Mouse (Mus musculus): ENCODE measurements around the gene Hacl1. TPM values are rescaled to one million over a fixed set of nuclear protein-coding genes. Genes with fewer than 3 reads are reported as not detected.

The Hacl1 gene
- total RNA-seq, 2 experiments from 2014 or later = 4.9 to 6.0 TPM

- DNase-seq = no peak
- intact Hi-C loops (cut with DNase I) = no loop called here
Observed at GRCm38 (mm10) chr14:31555021-31555420, 86.1 kb downstream of the Hacl1 start.

Other genes starting within 250 kb of the Hacl1 start
- gene Sh3bp5, start 205.2 kb downstream of the Hacl1 start, total RNA-seq (2021) = 100 to 1,000 TPM; 140 to 147 TPM
- 10 to 100 TPM; 14.5 to 15.5 TPM for gene Eaf1, start 146.9 kb downstream of the Hacl1 start, total RNA-seq (2021)
- gene Mettl6, start 146.2 kb downstream of the Hacl1 start, total RNA-seq (2021) = 10 to 100 TPM; 31.8 to 33.9 TPM
- under 1 TPM; 0.16 to 0.18 TPM for gene Colq, start 49.9 kb downstream of the Hacl1 start, total RNA-seq (2021)
- not detected for gene Gm49387, start 408 bp downstream of the Hacl1 start, total RNA-seq (2021)
- gene Btd, start 258 bp downstream of the Hacl1 start, total RNA-seq (2021) = 1 to 10 TPM; 9.5 to 10.0 TPM
- 10 to 100 TPM; 57.5 to 60.8 TPM for gene Ankrd28, start 189.4 kb upstream of the Hacl1 start, total RNA-seq (2021)

Data from left cerebral cortex, postnatal 4 days (tissue).